ENCODE assay signal across 26 mouse cellular contexts in the genomic region with DNA sequence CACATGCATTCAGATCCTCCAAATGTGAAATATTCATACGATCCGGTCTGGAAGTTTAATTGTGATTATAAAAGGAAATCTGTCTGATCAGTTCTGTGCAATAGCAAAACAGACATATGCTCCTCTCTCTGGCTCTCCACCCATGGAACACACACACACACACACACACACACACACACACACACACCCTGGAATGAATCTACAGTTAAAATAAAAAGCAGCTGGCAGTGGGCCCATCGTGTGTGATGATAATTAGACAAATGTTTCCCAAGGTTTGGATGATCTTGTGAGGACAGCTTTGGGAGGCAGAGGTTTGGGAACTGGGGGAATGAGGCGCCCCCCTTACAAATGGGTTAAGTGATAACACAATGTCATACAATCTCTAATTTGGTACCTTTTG. TPM values are rescaled to one million over a fixed set of nuclear protein-coding genes. Genes with fewer than 3 reads are reported as not detected.
DNase-seq lines count a peak whose midpoint lies in the region; ATAC-seq and TF ChIP-seq lines count a peak whose summit lies in the region.
"Had no signal": no experiment of that assay in that cellular context is flagged by ENCODE, and none has a peak within 500 bp of the region (broad histone marks: within the 10 kb centered on the region; RNA-seq: fewer than 3 reads in every experiment).

No protein-coding gene starts in this region.

- no peaks in the 10 kb centered on the region for H3K36me3 ChIP-seq in heart, embryonic 10.5 days
- no peaks in the 10 kb centered on the region for H3K36me3 ChIP-seq in heart, embryonic 11.5 days (ENCODE audit: control insufficient read depth, insufficient read depth, low read length)
- no peaks in the 10 kb centered on the region for H3K36me3 ChIP-seq in lung, embryonic 14.5 days (ENCODE audit: insufficient read depth)
- no peaks in the 10 kb centered on the region for H3K36me3 ChIP-seq in embryonic facial prominence, embryonic 12.5 days
- H3K36me3 ChIP-seq: G1E; heart, embryonic 13.5 days; limb, embryonic 13.5 days had no signal

- DNase-seq in heart, embryonic 10.5 days (ENCODE audit: low spot score), result peak; percentile 17
- peak; percentile 48 for DNase-seq in lung, embryonic 14.5 days
- DNase-seq in lung, adult 2 months, result no peak
- DNase-seq in layer of hippocampus, adult 8-10 months (ENCODE audit: low spot score in 2 of 2), result peak; percentile 20 to 44
- no peak for DNase-seq in left cerebral cortex, adult 11 months (ENCODE audit: low spot score)
- DNase-seq in retina, postnatal 1 day, result no peak
- DNase-seq: B cell, adult 2 months; cerebellum, adult 11-12 months; cerebellum, postnatal 10 days; heart, postnatal 14 days; kidney, adult 18-20 months; spleen, adult 18-20 months had no signal

- TF ChIP-seq CTCF in lung, embryonic 14.5 days (IDR thresholded peaks at IDR 0.05; ENCODE audit: low read depth), result no peak
- no peak for TF ChIP-seq CTCF in lung, adult 2 months (IDR thresholded peaks at IDR 0.05; ENCODE audit: insufficient read depth, low read length)

- H3K4me1 ChIP-seq in heart, embryonic 10.5 days, result peaks cover 15% of the 10 kb centered on the region
- H3K4me1 ChIP-seq in heart, embryonic 11.5 days (ENCODE audit: control insufficient read depth, insufficient read depth, low read length), result 0 out of 2 replicates have a peak, but pooled peaks cover 2% of the 10 kb centered on the region
- H3K4me1 ChIP-seq in lung, embryonic 14.5 days (ENCODE audit: insufficient read depth), result 0 out of 2 replicates have a peak, but pooled peaks cover 3% of the 10 kb centered on the region
- no peaks in the 10 kb centered on the region for H3K4me1 ChIP-seq in lung, adult 2 months (ENCODE audit: control insufficient read depth, insufficient read depth, low read length)
- peaks cover 21% of the 10 kb centered on the region for H3K4me1 ChIP-seq in embryonic facial prominence, embryonic 12.5 days

- no peak for TF ChIP-seq POLR2A in lung, adult 2 months (IDR thresholded peaks at IDR 0.05; ENCODE audit: borderline replicate concordance, extremely low read depth, low read depth, low read length)

- no peak overlapping the region for H3K4me2 ChIP-seq in heart, embryonic 11.5 days
- no peak overlapping the region for H3K4me2 ChIP-seq in lung, embryonic 14.5 days
- H3K4me2 ChIP-seq in embryonic facial prominence, embryonic 12.5 days (replicated peaks), result no peak overlapping the region
- H3K4me2 ChIP-seq: heart, embryonic 13.5 days; limb, embryonic 13.5 days had no signal

- H3K4me3 ChIP-seq in heart, embryonic 10.5 days, result no peak overlapping the region
- no peak overlapping the region for H3K4me3 ChIP-seq in heart, embryonic 11.5 days (ENCODE audit: low read depth, low read length)
- no peak overlapping the region for H3K4me3 ChIP-seq in lung, embryonic 14.5 days (ENCODE audit: low read depth, low read length)
- no peak overlapping the region for H3K4me3 ChIP-seq in lung, adult 2 months (replicated peaks; ENCODE audit: extremely low read depth, low read depth, low read length)
- no peak overlapping the region for H3K4me3 ChIP-seq in embryonic facial prominence, embryonic 12.5 days
- H3K4me3 ChIP-seq: heart, embryonic 13.5 days; limb, embryonic 13.5 days had no signal

- no peaks in the 10 kb centered on the region; the same call in 1 of the 2 replicates for H3K27me3 ChIP-seq in heart, embryonic 10.5 days (ENCODE audit: insufficient read depth, poor library complexity, severe bottlenecking)
- H3K27me3 ChIP-seq in heart, embryonic 11.5 days (ENCODE audit: control insufficient read depth, insufficient read depth, low read length), result no peaks in the 10 kb centered on the region
- no peaks in the 10 kb centered on the region for H3K27me3 ChIP-seq in lung, embryonic 14.5 days (ENCODE audit: insufficient read depth, low read length)
- H3K27me3 ChIP-seq in embryonic facial prominence, embryonic 12.5 days, result no peaks in the 10 kb centered on the region; the same call in 1 of the 2 replicates
- H3K27me3 ChIP-seq: CH12.LX, Patski had no signal

- no peaks in the 10 kb centered on the region for H3K9me3 ChIP-seq in heart, embryonic 10.5 days
- H3K9me3 ChIP-seq in heart, embryonic 11.5 days (replicated peaks; ENCODE audit: control insufficient read depth, low read length), result no peaks in the 10 kb centered on the region
- H3K9me3 ChIP-seq in lung, embryonic 14.5 days (ENCODE audit: low read depth, low read length), result no peaks in the 10 kb centered on the region
- H3K9me3 ChIP-seq in embryonic facial prominence, embryonic 12.5 days, result no peaks in the 10 kb centered on the region
- H3K9me3 ChIP-seq: G1E; heart, embryonic 13.5 days; limb, embryonic 13.5 days had no signal

- WGBS in heart, embryonic 10.5 days, result 87% methylated on average over 4 of the region's 4 CpGs
- 77% methylated on average over 4 of the region's 4 CpGs for WGBS in heart, embryonic 11.5 days (ENCODE audit: insufficient replicate concordance)
- WGBS in lung, embryonic 14.5 days, result 54% methylated on average over 4 of the region's 4 CpGs
- 72% methylated on average over 4 of the region's 4 CpGs for WGBS in lung, adult 2 months
- 57% methylated on average over 4 of the region's 4 CpGs for WGBS in embryonic facial prominence, embryonic 12.5 days

- no peak overlapping the region for H3K27ac ChIP-seq in heart, embryonic 10.5 days
- no peak overlapping the region for H3K27ac ChIP-seq in heart, embryonic 11.5 days (ENCODE audit: low read depth, low read length)
- no peak overlapping the region for H3K27ac ChIP-seq in lung, embryonic 14.5 days (ENCODE audit: low read depth)
- peak overlapping the region; percentile 50; the same call in 1 of the 2 replicates for H3K27ac ChIP-seq in embryonic facial prominence, embryonic 12.5 days
- H3K27ac ChIP-seq: heart, embryonic 13.5 days; limb, embryonic 13.5 days; liver, embryonic 14.5 days; macrophage had no signal

- H3K9ac ChIP-seq in heart, embryonic 11.5 days (ENCODE audit: low read depth, low read length), result no peak overlapping the region
- no peak overlapping the region for H3K9ac ChIP-seq in lung, embryonic 14.5 days
- H3K9ac ChIP-seq in embryonic facial prominence, embryonic 12.5 days, result no peak overlapping the region
- H3K9ac ChIP-seq: heart, embryonic 13.5 days; limb, embryonic 13.5 days; liver, embryonic 14.5 days had no signal

- ATAC-seq in heart, embryonic 11.5 days (replicated peaks; ENCODE audit: insufficient number of reproducible peaks, low FRiP score, low TSS enrichment), result no peak
- ATAC-seq in lung, embryonic 14.5 days (ENCODE audit: insufficient read depth), result no peak
- ATAC-seq in embryonic facial prominence, embryonic 12.5 days (ENCODE audit: insufficient number of reproducible peaks, insufficient read depth, low FRiP score, low TSS enrichment), result 0 out of 2 replicates have a peak, but pooled peaks have one; percentile 47
- ATAC-seq: Patski had no signal

RNA-seq across cellular contexts. Expression of a gene that starts 25.2 kb away (rescaled TPM):
- 0.48 and 0.82 TPM in 2 replicates for polyA plus RNA-seq in heart, embryonic 10.5 days (2016; fragmentation: Nextera tagmentation; extraction: Ambion mirVana)
- 0.37 and 0.65 TPM in 2 replicates for polyA plus RNA-seq in heart, embryonic 11.5 days (2014; fragmentation: Nextera tagmentation; extraction: Ambion mirVana)
- 1.8 TPM in 2 replicates for polyA plus RNA-seq in lung, embryonic 14.5 days (2014; fragmentation: Nextera tagmentation; extraction: Ambion mirVana)
- polyA plus RNA-seq in lung, adult 2 months (2012; rRNA removed), result 0.52 and 1.1 TPM in 2 replicates
- polyA plus RNA-seq in embryonic facial prominence, embryonic 12.5 days (2016; fragmentation: Nextera tagmentation; extraction: Ambion mirVana), result 0.76 and 1.2 TPM in 2 replicates
- total RNA-seq in layer of hippocampus, adult 8-10 months (2022), result not detected
- total RNA-seq: adrenal gland, adult 18-20 months; gastrocnemius, adult 8-10 months; heart, postnatal 14 days; left cerebral cortex, postnatal 10 days; midbrain, postnatal 0 days; neutrophil, adult 5-6 weeks had no signal
- polyA plus RNA-seq: macrophage had no signal

Comparison
In these comparisons a context has a peak if more than half of its experiments do, and no peak if none do; other contexts are left out.
1. DNase-seq: peak in heart, embryonic 10.5 days (single experiment), lung, embryonic 14.5 days (single experiment) and layer of hippocampus, adult 8-10 months (2 of 2); none in lung, adult 2 months (single experiment), left cerebral cortex, adult 11 months (single experiment) and retina, postnatal 1 day (single experiment).